Mouse (Mus musculus): ENCODE measurements around the gene Fahd1. TPM values are rescaled to one million over a fixed set of nuclear protein-coding genes. Genes with fewer than 3 reads are reported as not detected.

Fahd1 gene
- total and polyA plus RNA-seq, 3 experiments = 5.2 to 8.0 (median 6.3) TPM

GRCm38 (mm10) chr17:24799476-24799875 is 50.7 kb downstream of the Fahd1 start:
- DNase-seq (ENCODE audit: extremely low read depth) = no peak
- Histone ChIP-seq H3K27me3 (replicated peaks) (peaks cover 18% of the 10 kb centered on the region), H3K9ac (ENCODE audit: insufficient read depth, low read depth) (no peak overlapping the region), H3K27ac (ENCODE audit: insufficient read depth, low read depth) (no peak overlapping the region), H3K9me3 (replicated peaks; ENCODE audit: low read length) (no peaks in the 10 kb centered on the region), H3K4me1 (ENCODE audit: control insufficient read depth in 1 of 2, insufficient read depth in 2 of 2) (peaks cover 4 to 6% of the 10 kb centered on the region in 2 experiments; a peak in 3 of 4 replicates), H3K79me2 (replicated peaks; ENCODE audit: control insufficient read depth, extremely low read depth, insufficient read depth, poor library complexity, severe bottlenecking) (no peaks in the 10 kb centered on the region), H3K4me2 (ENCODE audit: insufficient read depth, low read depth, poor library complexity, severe bottlenecking) (no peak overlapping the region), H3K36me3 (replicated peaks in 1 of 2; ENCODE audit: control insufficient read depth in 1 of 2, insufficient read depth in 1 of 2, low read length in 1 of 2) (no peaks in the 10 kb centered on the region), H3K4me3 (replicated peaks in 1 of 3; ENCODE audit: low read depth in 2 of 3, low read length in 2 of 3, poor library complexity in 1 of 3) (no peak overlapping the region)
- no peak for TF ChIP-seq ETS1 (conservative IDR thresholded peaks at IDR 0.05; ENCODE audit: low read depth, low read length)
- TF ChIP-seq MAFK (IDR thresholded peaks at IDR 0.05; ENCODE audit: insufficient replicate concordance, low read length) = no peak
- no peak for TF ChIP-seq TCF12 (IDR thresholded peaks at IDR 0.05; ENCODE audit: low read depth, low read length)
- TF ChIP-seq CHD2 (IDR thresholded peaks at IDR 0.05; ENCODE audit: low read length) = no peak
- TF ChIP-seq IRF4 (IDR thresholded peaks at IDR 0.05; ENCODE audit: low read depth, low read length) = no peak
- TF ChIP-seq CHD1 (IDR thresholded peaks at IDR 0.05; ENCODE audit: low read depth, low read length) = no peak
- no peak for TF ChIP-seq NRF1 (IDR thresholded peaks at IDR 0.05; ENCODE audit: low read depth, low read length)
- no peak for TF ChIP-seq CTCF (conservative IDR thresholded peaks at IDR 0.05 in 1 of 2, IDR thresholded peaks at IDR 0.05 in 1 of 2; ENCODE audit: low read depth in 2 of 2, low read length in 2 of 2)
- no peak for TF ChIP-seq POLR2AphosphoS2 (IDR thresholded peaks at IDR 0.05; ENCODE audit: low read depth, low read length)
- no peak for TF ChIP-seq MEF2A (IDR thresholded peaks at IDR 0.05; ENCODE audit: borderline replicate concordance, low read depth, low read length)
- TF ChIP-seq MYC (IDR thresholded peaks at IDR 0.05; ENCODE audit: low read depth, low read length) = no peak
- TF ChIP-seq EP300 (IDR thresholded peaks at IDR 0.05; ENCODE audit: low read length) = no peak
- no peak for TF ChIP-seq UBTF (IDR thresholded peaks at IDR 0.05; ENCODE audit: low read depth, low read length)
- TF ChIP-seq TBP (conservative IDR thresholded peaks at IDR 0.05; ENCODE audit: low read depth, low read length) = no peak
- TF ChIP-seq HCFC1 (IDR thresholded peaks at IDR 0.05; ENCODE audit: low read depth, low read length) = no peak
- no peak for TF ChIP-seq MAZ (IDR thresholded peaks at IDR 0.05; ENCODE audit: low read depth, low read length)
- no peak for TF ChIP-seq ZMIZ1 (IDR thresholded peaks at IDR 0.05; ENCODE audit: low read depth, low read length)
- TF ChIP-seq JUN (IDR thresholded peaks at IDR 0.05; ENCODE audit: insufficient read depth, low read depth, low read length) = no peak
- in situ Hi-C loops (cut with MboI; ENCODE audit: low pct_ligation_motif_present, low pct_unique_long_range_greater_than_20kb, low sequenced_read_pairs) (no loop called here), dilution Hi-C loops (cut with MboI; ENCODE audit: extremely low pct_ligation_motif_present, extremely low pct_unique_long_range_greater_than_20kb, low sequenced_read_pairs) (no loop called here)

Other genes with a start within 250 kb of the Fahd1 start
Only the 20 nearest of the 28 such genes appear.
- 2.2 and 3.9 TPM in 2 replicates for gene Syngr3, start 160.4 kb downstream of the Fahd1 start, total RNA-seq (2012; rRNA removed)
- gene Syngr3, start 160.4 kb downstream of the Fahd1 start, total RNA-seq (2014; rRNA removed) = 0.23 and 0.32 TPM in 2 replicates
- gene Syngr3, start 160.4 kb downstream of the Fahd1 start, polyA plus RNA-seq (2012; ENCODE audit: insufficient read length, low read depth) = 0.33 and 0.35 TPM in 2 replicates
- gene Gfer, start 154.2 kb downstream of the Fahd1 start, total RNA-seq (2012; rRNA removed) = 102 and 105 TPM in 2 replicates
- 67.6 and 69.1 TPM in 2 replicates for gene Gfer, start 154.2 kb downstream of the Fahd1 start, total RNA-seq (2014; rRNA removed)
- gene Gfer, start 154.2 kb downstream of the Fahd1 start, polyA plus RNA-seq (2012; ENCODE audit: insufficient read length, low read depth) = 94.8 and 100.0 TPM in 2 replicates
- 0.80 and 0.89 TPM in 2 replicates for gene Noxo1, start 154.1 kb downstream of the Fahd1 start, total RNA-seq (2012; rRNA removed)
- gene Noxo1, start 154.1 kb downstream of the Fahd1 start, total RNA-seq (2014; rRNA removed) = 0.47 and 0.54 TPM in 2 replicates
- gene Noxo1, start 154.1 kb downstream of the Fahd1 start, polyA plus RNA-seq (2012; ENCODE audit: insufficient read length, low read depth) = 0.95 and 2.5 TPM in 2 replicates
- 98.0 and 122 TPM in 2 replicates for gene Tbl3, start 142.7 kb downstream of the Fahd1 start, total RNA-seq (2012; rRNA removed)
- 99.7 and 105 TPM in 2 replicates for gene Tbl3, start 142.7 kb downstream of the Fahd1 start, total RNA-seq (2014; rRNA removed)
- gene Tbl3, start 142.7 kb downstream of the Fahd1 start, polyA plus RNA-seq (2012; ENCODE audit: insufficient read length, low read depth) = 101 and 104 TPM in 2 replicates
- 0.38 and 0.59 TPM in 2 replicates for gene Rnf151, start 132.3 kb downstream of the Fahd1 start, total RNA-seq (2012; rRNA removed)
- not detected in 2 replicates for gene Rnf151, start 132.3 kb downstream of the Fahd1 start, total RNA-seq (2014; rRNA removed)
- gene Rnf151, start 132.3 kb downstream of the Fahd1 start, polyA plus RNA-seq (2012; ENCODE audit: insufficient read length, low read depth) = 0.20 and 0.34 TPM in 2 replicates
- 5,102 and 6,050 TPM in 2 replicates for gene Rps2, start 132.2 kb downstream of the Fahd1 start, total RNA-seq (2012; rRNA removed)
- 5,117 and 5,410 TPM in 2 replicates for gene Rps2, start 132.2 kb downstream of the Fahd1 start, total RNA-seq (2014; rRNA removed)
- 1,976 and 2,057 TPM in 2 replicates for gene Rps2, start 132.2 kb downstream of the Fahd1 start, polyA plus RNA-seq (2012; ENCODE audit: insufficient read length, low read depth)
- 188 and 207 TPM in 2 replicates for gene Ndufb10, start 125.9 kb downstream of the Fahd1 start, total RNA-seq (2012; rRNA removed)
- gene Ndufb10, start 125.9 kb downstream of the Fahd1 start, total RNA-seq (2014; rRNA removed) = 207 and 208 TPM in 2 replicates
- gene Ndufb10, start 125.9 kb downstream of the Fahd1 start, polyA plus RNA-seq (2012; ENCODE audit: insufficient read length, low read depth) = 136 and 155 TPM in 2 replicates
- 0.17 TPM in 1 of 2 replicates, not detected in the other for gene Rpl3l, start 122.5 kb downstream of the Fahd1 start, total RNA-seq (2012; rRNA removed)
- 0.24 TPM in 1 of 2 replicates, not detected in the other for gene Rpl3l, start 122.5 kb downstream of the Fahd1 start, total RNA-seq (2014; rRNA removed)
- 0.79 and 0.91 TPM in 2 replicates for gene Rpl3l, start 122.5 kb downstream of the Fahd1 start, polyA plus RNA-seq (2012; ENCODE audit: insufficient read length, low read depth)
- 38.4 and 39.7 TPM in 2 replicates for gene Msrb1, start 113.7 kb downstream of the Fahd1 start, total RNA-seq (2012; rRNA removed)
- gene Msrb1, start 113.7 kb downstream of the Fahd1 start, total RNA-seq (2014; rRNA removed) = 21.3 and 26.9 TPM in 2 replicates
- gene Msrb1, start 113.7 kb downstream of the Fahd1 start, polyA plus RNA-seq (2012; ENCODE audit: insufficient read length, low read depth) = 60.5 and 70.0 TPM in 2 replicates
- 0.30 TPM in 1 of 2 replicates, not detected in the other for gene Hs3st6, start 97.4 kb downstream of the Fahd1 start, total RNA-seq (2012; rRNA removed)
- gene Hs3st6, start 97.4 kb downstream of the Fahd1 start, total RNA-seq (2014; rRNA removed) = not detected in 2 replicates
- not detected in 2 replicates for gene Hs3st6, start 97.4 kb downstream of the Fahd1 start, polyA plus RNA-seq (2012; ENCODE audit: insufficient read length, low read depth)
- 0.08 and 0.30 TPM in 2 replicates for gene Meiob, start 46.1 kb downstream of the Fahd1 start, total RNA-seq (2012; rRNA removed)
- 0.22 and 0.40 TPM in 2 replicates for gene Meiob, start 46.1 kb downstream of the Fahd1 start, total RNA-seq (2014; rRNA removed)
- gene Meiob, start 46.1 kb downstream of the Fahd1 start, polyA plus RNA-seq (2012; ENCODE audit: insufficient read length, low read depth) = 0.15 and 0.23 TPM in 2 replicates
- gene Hagh, start 10.2 kb downstream of the Fahd1 start, total RNA-seq (2012; rRNA removed) = 28.1 and 31.0 TPM in 2 replicates
- 27.3 and 28.1 TPM in 2 replicates for gene Hagh, start 10.2 kb downstream of the Fahd1 start, total RNA-seq (2014; rRNA removed)
- gene Hagh, start 10.2 kb downstream of the Fahd1 start, polyA plus RNA-seq (2012; ENCODE audit: insufficient read length, low read depth) = 18.1 and 18.9 TPM in 2 replicates
- 5.5 and 9.8 TPM in 2 replicates for gene Igfals, start 15.6 kb upstream of the Fahd1 start, total RNA-seq (2012; rRNA removed)
- 5.0 and 5.4 TPM in 2 replicates for gene Igfals, start 15.6 kb upstream of the Fahd1 start, total RNA-seq (2014; rRNA removed)
- 5.1 and 6.3 TPM in 2 replicates for gene Igfals, start 15.6 kb upstream of the Fahd1 start, polyA plus RNA-seq (2012; ENCODE audit: insufficient read length, low read depth)
- 70.9 and 86.9 TPM in 2 replicates for gene Nubp2, start 36.0 kb upstream of the Fahd1 start, total RNA-seq (2012; rRNA removed)
- gene Nubp2, start 36.0 kb upstream of the Fahd1 start, total RNA-seq (2014; rRNA removed) = 74.3 and 89.1 TPM in 2 replicates
- gene Nubp2, start 36.0 kb upstream of the Fahd1 start, polyA plus RNA-seq (2012; ENCODE audit: insufficient read length, low read depth) = 109 and 124 TPM in 2 replicates
- gene Spsb3, start 36.3 kb upstream of the Fahd1 start, total RNA-seq (2012; rRNA removed) = 23.3 and 27.3 TPM in 2 replicates
- 21.1 and 21.3 TPM in 2 replicates for gene Spsb3, start 36.3 kb upstream of the Fahd1 start, total RNA-seq (2014; rRNA removed)
- gene Spsb3, start 36.3 kb upstream of the Fahd1 start, polyA plus RNA-seq (2012; ENCODE audit: insufficient read length, low read depth) = 13.3 and 14.4 TPM in 2 replicates
- gene Eme2, start 44.7 kb upstream of the Fahd1 start, total RNA-seq (2012; rRNA removed) = 19.7 and 33.1 TPM in 2 replicates
- 12.7 and 13.5 TPM in 2 replicates for gene Eme2, start 44.7 kb upstream of the Fahd1 start, total RNA-seq (2014; rRNA removed)
- gene Eme2, start 44.7 kb upstream of the Fahd1 start, polyA plus RNA-seq (2012; ENCODE audit: insufficient read length, low read depth) = 16.9 and 19.1 TPM in 2 replicates
- 57.2 and 61.7 TPM in 2 replicates for gene Mrps34, start 44.8 kb upstream of the Fahd1 start, total RNA-seq (2012; rRNA removed)
- 50.9 and 56.5 TPM in 2 replicates for gene Mrps34, start 44.8 kb upstream of the Fahd1 start, total RNA-seq (2014; rRNA removed)
- 73.5 and 80.5 TPM in 2 replicates for gene Mrps34, start 44.8 kb upstream of the Fahd1 start, polyA plus RNA-seq (2012; ENCODE audit: insufficient read length, low read depth)
- 16.7 and 22.0 TPM in 2 replicates for gene Nme3, start 46.1 kb upstream of the Fahd1 start, total RNA-seq (2012; rRNA removed)
- 11.4 and 11.9 TPM in 2 replicates for gene Nme3, start 46.1 kb upstream of the Fahd1 start, total RNA-seq (2014; rRNA removed)
- gene Nme3, start 46.1 kb upstream of the Fahd1 start, polyA plus RNA-seq (2012; ENCODE audit: insufficient read length, low read depth) = 13.8 and 14.4 TPM in 2 replicates
- gene Mapk8ip3, start 86.6 kb upstream of the Fahd1 start, total RNA-seq (2012; rRNA removed) = 34.1 and 34.2 TPM in 2 replicates
- gene Mapk8ip3, start 86.6 kb upstream of the Fahd1 start, total RNA-seq (2014; rRNA removed) = 14.5 and 15.8 TPM in 2 replicates
- 41.4 and 44.0 TPM in 2 replicates for gene Mapk8ip3, start 86.6 kb upstream of the Fahd1 start, polyA plus RNA-seq (2012; ENCODE audit: insufficient read length, low read depth)
- gene Jpt2, start 110.3 kb upstream of the Fahd1 start, total RNA-seq (2012; rRNA removed) = 33.5 and 48.9 TPM in 2 replicates
- 67.6 and 70.9 TPM in 2 replicates for gene Jpt2, start 110.3 kb upstream of the Fahd1 start, total RNA-seq (2014; rRNA removed)
- gene Jpt2, start 110.3 kb upstream of the Fahd1 start, polyA plus RNA-seq (2012; ENCODE audit: insufficient read length, low read depth) = 60.2 and 62.9 TPM in 2 replicates

All from CH12.LX (cell line).